Mouse (Mus musculus) ES-Bruce4 (cell line): ENCODE results near the gene Fam135a.

Source experiments
- CTCF ChIP-seq: IDR thresholded peaks from one replicate; pipeline ENCODE4 v1.8.1; 2011; ENCODE audit warnings: low read depth, low read length
- EP300 ChIP-seq: IDR thresholded peaks from 2 replicates; pipeline ENCODE4 v1.6.1; 2011; ENCODE audit warnings: low read depth, low read length; ENCODE audit not compliant: insufficient read depth
- POLR2A ChIP-seq: IDR thresholded peaks from one replicate; pipeline ENCODE4 v1.8.1; 2011; ENCODE audit warnings: low read length; ENCODE audit not compliant: insufficient read depth

GRCm38 (mm10) chr1:24005070-24005804 lies 94.9 kb downstream of the Fam135a start, which contains the start of gene Sdhaf4:
- TF ChIP-seq CTCF (no peak), POLR2A (no peak), EP300 (no peak)
